Mouse (Mus musculus) liver, embryonic 11.5 days (tissue): ENCODE results near the gene 2410004P03Rik. TPM values are rescaled to one million over a fixed set of nuclear protein-coding genes. Genes with fewer than 3 reads are reported as not detected.

Experiments
- ATAC-seq: fragments of 200-750 bp; cut with Nextera tagmentation; replicated peaks from 2 replicates; pipeline ENCODE4 v1.8.0; 2017; ENCODE audit warnings: moderate number of reproducible peaks, mild to moderate bottlenecking, moderate TSS enrichment, moderate library complexity; ENCODE audit not compliant: low FRiP score
- DNase-seq: peaks from one replicate; pipeline ENCODE4 v3.0.0-alpha.2; 2017; ENCODE audit warnings: low spot score
- H3K27ac ChIP-seq: fragments of 300-500 bp; sonication (generic); 2 replicates; pipeline ENCODE4 v1.5.1; 2014; ENCODE audit warnings: mild to moderate bottlenecking, low read depth, low read length, control low read depth
- H3K27me3 ChIP-seq: fragments of 300-500 bp; sonication (generic); replicated peaks from 2 replicates; pipeline ENCODE4 v1.6.1; 2014; ENCODE audit warnings: low read length, mixed read lengths; ENCODE audit not compliant: control insufficient read depth, insufficient read depth
- H3K36me3 ChIP-seq: fragments of 300-500 bp; sonication (generic); 2 replicates; pipeline ENCODE4 v1.6.1; 2014; ENCODE audit warnings: mild to moderate bottlenecking, low read length, moderate library complexity, mixed read lengths; ENCODE audit not compliant: control insufficient read depth, insufficient read depth
- H3K4me1 ChIP-seq: fragments of 300-500 bp; sonication (generic); replicated peaks from 2 replicates; pipeline ENCODE4 v1.6.1; 2014; ENCODE audit warnings: low read length, mixed read lengths; ENCODE audit not compliant: control insufficient read depth, insufficient read depth
- H3K4me2 ChIP-seq: fragments of 300-500 bp; sonication (generic); 2 replicates; pipeline ENCODE4 v1.6.1; 2014; ENCODE audit warnings: mild to moderate bottlenecking, control low read depth, moderate library complexity
- H3K4me3 ChIP-seq: fragments of 300-500 bp; sonication (generic); 2 replicates; pipeline ENCODE4 v1.5.1; 2014; ENCODE audit warnings: low read depth, low read length, control low read depth
- H3K9ac ChIP-seq: fragments of 300-500 bp; sonication (generic); 2 replicates; pipeline ENCODE4 v1.6.1; 2014; ENCODE audit warnings: low read depth, low read length, control low read depth
- H3K9me3 ChIP-seq: fragments of 300-500 bp; sonication (generic); 2 replicates; pipeline ENCODE4 v1.6.1; 2016; ENCODE audit warnings: low read length, inconsistent platforms, mixed read lengths; ENCODE audit not compliant: control insufficient read depth
- WGBS: fragments of 180-500 bp; shearing (Covaris S2); extraction: QIAGEN DNeasy Blood & Tissue Kit; methylation state at CpG from one replicate; pipeline ENCODE4 v1.1.7; 2014; 5-methylcytosine and 5-hydroxymethylcytosine counted together
- polyA plus RNA-seq: library from polyadenylated mRNA; unstranded; fragments of >200 nt; fragmentation: Nextera tagmentation; extraction: Ambion mirVana; gene quantifications from 2 replicates; pipeline ENCODE4 v1.2.1, GENCODE M21; 2014

Gene 2410004P03Rik
- polyA plus RNA-seq, 1 experiment from 2014 or later: 0.11 TPM

DNA sequence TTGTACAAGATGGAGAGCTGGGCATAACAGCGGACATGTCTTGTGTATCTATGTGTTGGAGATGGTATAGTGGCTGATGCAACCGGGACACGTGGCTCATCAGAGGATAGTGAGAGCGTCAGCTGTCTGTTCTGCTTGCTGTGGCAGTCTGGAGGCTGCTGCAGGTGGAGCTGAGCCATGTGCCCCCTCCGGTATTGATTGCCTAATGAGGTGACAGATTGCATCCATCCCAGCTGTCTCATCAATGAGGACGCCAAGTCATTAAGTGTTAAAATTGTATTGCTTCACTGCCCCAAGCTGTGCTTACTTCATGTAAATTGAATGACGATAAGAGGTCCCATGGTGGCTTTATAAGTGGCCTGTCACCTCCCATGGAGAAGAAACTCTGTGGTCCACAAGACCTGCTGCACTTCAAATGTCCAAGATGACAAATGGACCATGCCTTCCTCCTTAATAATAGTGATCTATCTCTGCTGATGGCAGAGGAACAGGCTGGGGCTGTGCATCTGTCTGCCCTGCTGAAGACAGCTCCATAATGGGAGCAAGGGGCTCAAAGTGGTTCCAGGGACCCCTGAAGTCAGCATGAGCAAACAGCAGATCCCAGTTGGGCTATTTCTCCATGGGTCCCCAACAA, 37.6 kb upstream of the 2410004P03Rik start:
- Histone ChIP-seq H3K9me3 (no peaks in the 10 kb centered on the region), H3K27me3 (no peaks in the 10 kb centered on the region), H3K4me1 (no peaks in the 10 kb centered on the region), H3K9ac (no peak overlapping the region), H3K27ac (no peak overlapping the region), H3K4me2 (no peak overlapping the region), H3K4me3 (no peak overlapping the region), H3K36me3 (no peaks in the 10 kb centered on the region)
- DNase-seq (no peak), ATAC-seq (no peak)
- WGBS: 72% methylated on average over 7 of the region's 7 CpGs

DNA sequence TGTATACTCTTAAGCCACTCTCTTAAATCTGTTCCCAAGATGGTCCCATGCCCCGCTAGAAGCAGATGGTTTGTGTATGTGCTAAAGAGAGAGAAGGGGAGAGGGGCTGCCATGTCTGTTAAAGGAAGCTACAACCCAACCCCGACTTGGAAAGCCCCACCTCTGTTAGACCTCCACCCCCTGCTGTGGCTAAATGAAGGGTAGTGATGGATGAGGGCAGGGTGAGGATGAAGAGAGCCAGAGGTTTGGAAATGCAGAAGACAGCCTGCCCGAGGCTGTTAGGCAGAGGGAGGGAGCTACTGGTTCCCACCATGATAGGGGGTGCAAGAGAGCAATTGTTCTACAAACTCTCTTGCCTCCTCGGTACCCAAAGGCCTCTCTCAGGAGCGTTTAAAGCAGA, 31.8 kb upstream of the 2410004P03Rik start:
- no peak overlapping the region for H3K4me3 ChIP-seq
- H3K27ac ChIP-seq: no peak overlapping the region
- ATAC-seq: no peak
- no peaks in the 10 kb centered on the region for H3K4me1 ChIP-seq
- H3K27me3 ChIP-seq: no peaks in the 10 kb centered on the region
- H3K4me2 ChIP-seq: no peak overlapping the region
- H3K9ac ChIP-seq: no peak overlapping the region
- H3K9me3 ChIP-seq: no peaks in the 10 kb centered on the region
- DNase-seq: no peak
- 56% methylated on average over 5 of the region's 5 CpGs for WGBS
- no peaks in the 10 kb centered on the region for H3K36me3 ChIP-seq

DNA sequence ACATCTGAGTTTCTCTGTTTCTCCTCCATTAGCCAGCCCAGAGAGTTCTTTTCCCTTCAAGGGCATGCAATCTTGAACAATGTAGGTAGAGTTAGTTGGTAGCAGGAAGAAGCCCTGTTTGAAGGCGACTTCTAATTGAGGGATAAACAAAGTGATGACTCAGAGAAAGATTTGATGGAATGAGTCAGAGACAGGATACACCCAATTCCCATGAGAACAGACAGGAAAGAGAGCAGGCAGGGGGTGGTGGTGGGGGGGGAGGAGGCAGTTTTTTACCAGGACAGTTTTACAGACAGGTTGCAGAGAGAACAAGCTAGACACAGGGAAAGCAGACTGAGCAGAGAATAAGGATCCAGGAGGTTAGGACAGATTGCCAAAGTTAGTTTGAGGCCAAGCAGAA, 29.0 kb upstream of the 2410004P03Rik start:
- no peaks in the 10 kb centered on the region for H3K27me3 ChIP-seq
- WGBS: 36% methylated on average over 1 of the region's 1 CpGs
- H3K27ac ChIP-seq: no peak overlapping the region
- no peaks in the 10 kb centered on the region for H3K4me1 ChIP-seq
- no peak overlapping the region for H3K4me3 ChIP-seq
- H3K4me2 ChIP-seq: no peak overlapping the region
- no peaks in the 10 kb centered on the region for H3K9me3 ChIP-seq
- no peak overlapping the region for H3K9ac ChIP-seq
- no peak for ATAC-seq
- H3K36me3 ChIP-seq: no peaks in the 10 kb centered on the region
- DNase-seq: no peak

GRCm38 (mm10) chr12:17039415-17039814, 27.9 kb upstream of the 2410004P03Rik start:
- no peak overlapping the region for H3K4me2 ChIP-seq
- no peaks in the 10 kb centered on the region for H3K4me1 ChIP-seq
- H3K36me3 ChIP-seq: no peaks in the 10 kb centered on the region
- H3K9ac ChIP-seq: no peak overlapping the region
- no peak overlapping the region for H3K4me3 ChIP-seq
- 62% methylated on average over 2 of the region's 2 CpGs for WGBS
- no peaks in the 10 kb centered on the region for H3K9me3 ChIP-seq
- ATAC-seq (no peak), DNase-seq (no peak)
- H3K27ac ChIP-seq: no peak overlapping the region
- H3K27me3 ChIP-seq: no peaks in the 10 kb centered on the region

- no peaks in the 10 kb centered on the region for H3K27me3 ChIP-seq
- 78% methylated on average over 6 of the region's 6 CpGs for WGBS
- no peaks in the 10 kb centered on the region for H3K9me3 ChIP-seq
- ATAC-seq (no peak), DNase-seq (no peak)
- no peaks in the 10 kb centered on the region for H3K4me1 ChIP-seq
- H3K9ac ChIP-seq: no peak overlapping the region
- no peak overlapping the region for H3K27ac ChIP-seq
- H3K36me3 ChIP-seq: no peaks in the 10 kb centered on the region
- no peak overlapping the region for H3K4me3 ChIP-seq
- H3K4me2 ChIP-seq: no peak overlapping the region
Measured at GRCm38 (mm10) chr12:17038246-17038645, 26.7 kb upstream of the 2410004P03Rik start.

DNA sequence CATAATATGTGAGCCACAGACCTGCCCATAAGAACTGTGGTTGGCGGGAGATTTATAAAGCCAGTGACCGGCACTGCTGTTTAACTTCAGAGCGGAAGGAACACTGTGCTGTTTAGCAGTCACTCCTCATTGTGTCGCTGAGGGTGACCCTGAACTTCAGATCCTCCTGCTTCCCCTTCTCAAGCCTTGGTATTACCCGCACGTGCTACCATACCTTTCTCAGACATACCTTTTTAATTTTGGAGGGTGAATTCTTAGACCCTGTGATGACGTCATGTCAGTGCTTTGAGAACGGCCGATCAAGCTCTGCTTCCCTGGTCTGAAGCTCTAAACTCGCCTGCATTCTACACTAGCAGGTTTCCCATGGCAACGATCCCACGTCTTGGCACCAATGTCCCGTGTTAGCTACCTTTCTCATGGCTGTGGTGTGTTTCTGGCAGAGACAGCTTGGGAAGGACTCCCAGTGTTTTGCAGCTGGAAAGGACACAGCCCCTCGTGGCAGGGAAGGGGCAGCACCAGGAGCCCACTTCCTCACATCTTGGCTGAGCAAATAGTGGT, 25.6 kb upstream of the 2410004P03Rik start:
- Histone ChIP-seq H3K4me3 (no peak overlapping the region), H3K36me3 (no peaks in the 10 kb centered on the region), H3K9ac (no peak overlapping the region), H3K27me3 (no peaks in the 10 kb centered on the region), H3K27ac (no peak overlapping the region), H3K4me1 (no peaks in the 10 kb centered on the region), H3K4me2 (no peak overlapping the region), H3K9me3 (no peaks in the 10 kb centered on the region)
- DNase-seq: no peak
- WGBS: 68% methylated on average over 14 of the region's 14 CpGs
- ATAC-seq: no peak

- no peak overlapping the region for H3K27ac ChIP-seq
- WGBS: 48% methylated on average over 9 of the region's 9 CpGs
- no peak overlapping the region for H3K9ac ChIP-seq
- no peaks in the 10 kb centered on the region for H3K36me3 ChIP-seq
- H3K9me3 ChIP-seq: no peaks in the 10 kb centered on the region
- DNase-seq: no peak
- no peak overlapping the region for H3K4me3 ChIP-seq
- no peaks in the 10 kb centered on the region for H3K27me3 ChIP-seq
- no peak overlapping the region for H3K4me2 ChIP-seq
- H3K4me1 ChIP-seq: no peaks in the 10 kb centered on the region
- no peak for ATAC-seq
Measured at GRCm38 (mm10) chr12:17036532-17036931, 25.0 kb upstream of the 2410004P03Rik start.

GRCm38 (mm10) chr12:17035128-17035527, 23.6 kb upstream of the 2410004P03Rik start:
- Histone ChIP-seq H3K9me3 (no peaks in the 10 kb centered on the region), H3K36me3 (no peaks in the 10 kb centered on the region), H3K4me2 (no peak overlapping the region), H3K9ac (no peak overlapping the region), H3K4me3 (no peak overlapping the region), H3K27ac (no peak overlapping the region), H3K4me1 (no peaks in the 10 kb centered on the region), H3K27me3 (no peaks in the 10 kb centered on the region)
- no peak for ATAC-seq
- DNase-seq: no peak
- WGBS: 50% methylated on average over 2 of the region's 2 CpGs

DNA sequence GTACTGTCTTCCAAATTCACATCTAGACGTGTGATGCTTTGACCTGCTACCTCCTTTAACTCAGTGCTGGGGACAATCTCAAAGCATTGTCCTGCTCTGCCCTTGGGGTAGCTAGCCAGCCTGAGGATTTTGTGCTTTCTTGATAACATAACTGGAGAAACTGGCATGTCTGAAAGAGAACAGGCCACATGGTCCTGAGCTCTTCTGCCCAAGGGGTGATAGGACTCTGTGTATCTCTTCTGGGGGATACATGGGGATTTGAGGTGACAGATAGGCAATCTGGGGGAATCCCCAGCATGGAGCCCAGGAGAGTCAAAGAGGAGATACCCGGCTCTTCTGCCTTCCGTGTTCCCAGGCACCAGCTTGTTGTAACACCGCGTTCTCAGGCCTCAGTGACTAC, 23.1 kb upstream of the 2410004P03Rik start:
- 79% methylated on average over 5 of the region's 5 CpGs for WGBS
- Histone ChIP-seq H3K27ac (no peak overlapping the region), H3K4me2 (no peak overlapping the region), H3K9me3 (no peaks in the 10 kb centered on the region), H3K36me3 (no peaks in the 10 kb centered on the region), H3K4me1 (no peaks in the 10 kb centered on the region), H3K27me3 (no peaks in the 10 kb centered on the region), H3K9ac (no peak overlapping the region), H3K4me3 (no peak overlapping the region)
- DNase-seq: no peak
- no peak for ATAC-seq
